Mouse (Mus musculus) left cerebral cortex, adult 8-10 months (tissue): ENCODE measurements around the gene Chek2. TPM values are rescaled to one million over a fixed set of nuclear protein-coding genes. Genes with fewer than 3 reads are reported as not detected.
A peak's percentile ranks its signal among the peaks of the same experiment; 100 is the strongest.
"Not testable (repeated sequence)": the region's sequence is repeated elsewhere in the genome, so short reads cannot be mapped to it uniquely, and the experiment has no call there.

ENCODE experiments used
- DNase-seq, 2 experiments: peaks; one replicate each; pipeline ENCODE4 v3.0.0; 2022; ENCODE audit warnings: low spot score in 2 of 2
- total RNA-seq, 4 experiments: library from RNA; stranded (reverse); gene quantifications; 2 replicates each; pipeline ENCODE4 v1.2.4; 2022

The Chek2 gene
- total RNA-seq, 4 experiments from 2014 or later, result 1.3 to 1.9 (median 1.6) TPM

DNA sequence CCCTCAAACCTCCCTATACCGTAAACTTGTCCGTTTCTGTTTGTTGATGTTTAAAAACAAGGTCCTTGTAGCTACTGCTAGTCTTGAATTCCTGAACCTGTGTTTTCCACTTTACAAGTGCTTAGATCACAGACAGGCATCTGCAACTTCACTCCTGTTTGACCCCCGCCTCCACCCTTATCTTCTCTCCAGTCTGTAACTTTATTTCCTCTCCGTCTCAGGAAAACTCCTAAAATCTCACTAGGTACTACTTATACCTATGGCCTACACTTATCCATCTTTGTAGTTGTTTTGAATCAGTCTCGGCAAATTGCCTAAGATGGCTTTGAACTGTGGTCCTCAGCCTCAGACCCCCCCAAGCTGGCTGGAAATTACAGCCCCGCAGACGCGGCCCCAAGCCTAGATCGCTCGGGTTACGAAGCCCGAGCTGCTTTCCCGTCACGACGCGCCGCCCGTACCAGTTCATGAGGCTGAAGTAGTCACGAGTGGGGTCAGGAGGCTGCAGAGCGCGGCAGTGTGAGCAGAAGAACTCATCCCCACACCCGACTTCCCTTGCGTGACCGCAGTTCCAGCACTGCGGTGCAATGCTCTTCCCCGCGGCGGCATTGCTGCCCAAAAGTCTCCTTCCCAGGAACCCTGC is 621 bp upstream of the Chek2 start:
- DNase-seq, result no peak

DNA sequence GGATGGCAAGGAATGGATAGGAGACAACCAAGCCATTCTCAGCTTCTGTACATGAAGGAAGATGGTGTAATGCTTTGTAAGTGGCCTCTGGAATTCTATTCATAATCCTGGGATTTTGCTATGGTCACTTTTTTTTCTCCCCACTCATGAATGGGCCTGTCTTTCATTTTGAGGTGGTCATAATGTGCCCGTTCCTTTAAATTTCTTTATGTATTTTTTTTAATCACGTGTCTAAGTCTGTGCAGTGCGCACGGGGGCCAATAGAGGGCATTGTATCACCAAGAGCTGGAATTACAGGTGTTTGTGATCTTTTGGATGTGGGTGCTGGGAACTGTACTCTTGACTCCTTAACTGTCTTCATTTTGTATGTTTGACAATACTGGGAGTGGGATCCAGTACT is 686 bp downstream of the Chek2 start:
- DNase-seq, result no peak

DNA sequence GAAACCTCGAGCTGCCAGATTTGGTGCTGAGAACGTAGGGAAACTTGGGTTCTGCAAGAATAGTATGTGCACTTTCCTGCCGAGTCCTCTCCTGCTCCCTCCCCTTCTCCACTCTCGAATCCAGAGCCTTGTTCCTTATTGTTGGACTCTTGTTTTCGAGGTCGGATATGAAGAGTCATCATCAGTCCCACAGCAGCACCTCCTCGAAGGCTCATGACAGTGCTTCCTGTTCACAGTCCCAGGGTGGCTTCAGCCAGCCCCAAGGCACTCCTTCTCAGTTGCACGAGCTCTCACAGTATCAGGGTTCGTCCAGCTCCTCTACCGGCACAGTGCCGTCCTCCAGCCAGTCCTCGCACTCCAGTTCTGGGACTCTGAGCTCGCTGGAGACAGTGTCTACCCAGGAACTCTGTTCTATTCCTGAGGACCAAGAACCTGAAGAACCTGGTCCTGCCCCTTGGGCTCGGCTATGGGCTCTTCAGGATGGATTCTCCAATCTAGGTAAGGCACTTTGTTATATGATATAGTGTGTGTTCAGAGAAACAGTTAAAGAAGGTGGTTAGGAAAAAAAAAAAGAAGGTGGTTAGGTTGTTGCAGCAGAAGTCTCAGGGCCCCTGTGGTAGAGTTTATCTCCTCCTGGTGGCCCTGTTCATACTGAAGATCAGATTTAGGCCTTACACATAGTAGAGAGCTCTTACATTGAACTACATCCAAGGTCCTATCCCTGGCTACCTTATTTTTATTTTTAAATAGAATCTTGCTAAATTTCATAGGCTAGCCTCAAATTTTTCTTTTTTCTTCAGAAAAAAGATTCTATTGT is 1.5 kb downstream of the Chek2 start:
- DNase-seq, result no peak

DNA sequence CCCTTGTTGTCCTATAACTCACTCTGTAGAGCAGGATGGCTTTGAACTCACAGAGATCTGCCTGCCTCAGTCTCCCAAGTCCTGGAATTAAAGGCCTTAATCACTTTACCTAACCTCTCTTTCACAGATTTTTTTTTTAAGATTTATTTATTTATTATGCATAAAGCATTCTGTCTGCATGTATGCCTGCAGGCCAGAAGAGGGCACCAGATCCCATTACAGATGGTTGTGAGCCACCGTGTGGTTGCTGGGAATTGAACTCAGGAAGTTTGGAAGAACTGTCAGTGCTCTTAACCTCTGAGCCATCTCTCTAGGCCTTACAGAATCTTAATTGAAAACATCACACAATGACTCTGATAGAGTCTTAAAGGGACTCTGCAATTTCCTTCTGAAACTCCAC is 13.2 kb downstream of the Chek2 start:
- DNase-seq, result no peak

DNA sequence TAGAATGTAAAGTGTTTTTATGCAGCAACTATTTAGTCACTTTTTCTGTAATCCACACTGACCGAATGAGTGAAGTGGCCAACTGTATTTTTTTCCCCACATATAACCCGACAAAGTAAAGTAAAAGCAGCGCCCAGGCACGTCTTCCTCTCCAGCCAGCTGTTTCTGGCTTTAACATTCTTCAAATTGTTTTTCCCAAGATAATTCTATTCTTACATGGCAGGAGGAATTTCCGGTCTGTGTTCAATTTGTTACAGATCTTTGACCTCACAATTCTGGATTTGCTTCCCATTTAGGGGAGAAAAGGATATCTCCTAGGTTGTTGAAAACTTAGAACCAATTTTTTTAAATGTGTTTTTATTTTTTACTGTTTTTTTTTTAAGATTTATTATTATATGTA is 17.3 kb downstream of the Chek2 start:
- DNase-seq, result no peak

DNA sequence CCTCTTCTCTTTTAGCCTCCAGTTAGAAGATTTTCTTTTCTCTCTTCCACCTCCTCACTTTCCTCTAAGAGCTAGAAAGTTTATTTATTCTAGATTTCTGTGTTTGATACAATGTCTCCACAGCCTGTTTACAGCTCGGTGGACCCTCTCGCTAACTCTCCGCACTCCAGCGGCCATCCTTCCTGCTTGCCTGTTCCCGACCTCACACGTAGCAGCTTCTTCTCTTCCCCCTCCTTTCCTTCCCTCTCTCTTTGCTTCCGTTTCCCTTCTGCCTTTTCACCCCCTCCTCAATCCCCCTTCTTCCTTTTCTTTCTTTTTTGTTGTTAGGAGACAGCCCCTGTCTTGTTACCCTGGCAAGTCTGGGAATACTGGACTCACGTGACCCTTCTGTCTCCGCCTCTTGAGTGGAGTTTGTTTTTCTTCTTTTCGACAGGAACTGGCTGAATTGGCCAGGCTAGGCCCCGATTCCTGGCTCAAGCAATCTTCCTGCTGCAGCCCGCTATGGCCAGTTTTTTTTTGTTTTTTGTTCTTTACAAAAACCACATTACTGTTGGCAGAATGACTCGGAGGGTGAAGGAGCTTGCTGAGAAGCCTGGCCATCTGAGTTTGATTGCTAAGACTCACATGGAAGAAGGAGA is 19.4 kb downstream of the Chek2 start:
- DNase-seq, result no peak

DNA sequence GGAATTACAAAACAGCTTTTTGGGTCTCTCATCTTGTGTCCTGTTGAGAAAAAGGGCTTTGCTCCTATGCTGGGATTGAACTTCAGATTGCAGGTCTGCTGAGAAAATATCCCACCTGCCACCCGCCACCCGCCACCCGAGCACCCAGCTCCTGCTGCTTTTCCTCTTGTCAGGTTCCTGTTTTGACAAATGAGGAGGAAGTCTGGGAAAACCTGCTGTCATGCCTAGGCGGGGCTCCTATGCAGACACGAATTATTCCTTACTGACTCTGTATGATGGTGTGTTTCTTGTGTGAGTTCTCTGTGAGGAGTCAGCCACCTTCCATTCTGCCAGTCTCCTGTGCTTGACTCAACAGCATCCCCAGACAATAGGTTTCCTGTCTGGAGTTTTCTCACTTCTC is 20.7 kb downstream of the Chek2 start:
- no peak for DNase-seq

DNA sequence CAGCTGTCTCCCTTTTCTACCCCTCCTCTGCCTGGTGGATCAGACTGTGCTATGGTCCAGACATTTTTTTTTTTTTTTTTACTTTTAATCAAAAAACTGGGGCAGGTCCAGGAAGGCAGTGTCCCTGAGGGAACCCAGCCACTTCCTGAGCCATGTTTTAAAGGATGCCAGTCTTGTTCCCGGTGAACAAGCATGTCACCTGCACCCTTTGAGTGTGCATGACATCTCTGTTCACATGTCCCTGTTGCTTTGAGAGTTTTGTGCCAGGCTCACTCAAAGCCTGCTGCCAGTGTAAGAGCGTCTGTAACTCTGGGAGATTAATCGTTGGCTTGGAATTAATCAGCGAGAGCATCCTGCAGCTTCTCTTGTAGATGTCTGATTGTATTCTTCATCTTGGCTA is 28.7 kb downstream of the Chek2 start:
- DNase-seq, result no peak

DNA sequence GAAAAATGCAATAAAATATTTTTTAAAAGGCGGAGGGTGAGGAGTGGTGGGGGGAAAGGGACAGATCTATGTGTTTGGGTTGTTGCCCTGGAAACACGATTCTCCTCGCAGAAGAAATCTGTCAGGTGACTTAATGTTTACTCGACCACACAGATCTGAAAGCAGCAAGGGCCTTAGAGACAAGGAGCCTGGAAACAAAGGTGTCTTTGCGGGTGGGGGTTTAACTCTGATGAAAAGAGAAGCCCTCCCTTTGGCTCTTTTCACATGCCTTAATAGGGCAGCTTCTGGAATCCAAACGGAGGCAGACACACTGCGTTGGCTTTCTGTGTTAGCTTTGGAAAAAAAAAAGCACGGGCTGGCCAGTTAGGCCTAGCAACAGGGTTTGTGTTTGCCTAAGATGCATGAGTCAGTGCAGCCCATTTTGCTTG is 29.5 kb downstream of the Chek2 start:
- DNase-seq, result no peak

DNA sequence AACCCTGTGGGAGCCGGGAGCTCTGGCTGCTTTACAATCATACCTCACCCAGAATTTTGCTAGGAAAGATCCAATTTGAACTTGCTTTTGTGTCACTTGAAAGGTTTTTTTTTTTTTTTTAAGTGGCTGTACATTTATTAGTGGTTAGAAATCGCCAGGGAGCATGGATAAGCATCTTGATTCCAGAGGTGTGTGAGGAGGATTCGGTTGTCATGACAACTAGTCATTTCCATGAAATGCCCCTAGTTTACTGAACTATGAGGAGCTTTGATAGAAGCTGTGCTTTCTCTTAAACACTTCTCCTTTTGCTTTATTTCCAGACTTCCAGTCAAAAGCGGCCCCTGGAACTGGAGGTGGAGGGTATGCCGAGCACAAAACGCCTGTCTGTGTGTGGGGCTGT is 33.4 kb downstream of the Chek2 start:
- no peak for DNase-seq

DNA sequence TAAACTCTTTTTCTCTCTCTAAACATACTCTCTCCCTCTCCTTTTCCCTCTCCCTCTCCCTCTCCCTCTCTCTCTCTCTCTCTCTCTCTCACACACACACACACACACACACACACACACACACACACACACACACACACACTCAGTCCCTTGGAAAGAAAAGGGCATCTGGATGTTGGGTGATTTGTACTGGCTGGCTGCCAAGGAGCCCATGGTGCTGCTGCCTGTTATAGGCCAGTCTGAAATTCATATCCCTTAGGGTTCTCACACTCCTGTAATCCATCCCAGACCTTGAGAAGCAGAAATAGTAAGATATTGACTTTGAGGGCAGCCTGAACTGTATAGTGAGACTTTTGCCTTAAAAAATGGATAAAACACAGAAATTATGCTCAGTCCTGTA is 34.9 kb downstream of the Chek2 start:
- no peak for DNase-seq

DNA sequence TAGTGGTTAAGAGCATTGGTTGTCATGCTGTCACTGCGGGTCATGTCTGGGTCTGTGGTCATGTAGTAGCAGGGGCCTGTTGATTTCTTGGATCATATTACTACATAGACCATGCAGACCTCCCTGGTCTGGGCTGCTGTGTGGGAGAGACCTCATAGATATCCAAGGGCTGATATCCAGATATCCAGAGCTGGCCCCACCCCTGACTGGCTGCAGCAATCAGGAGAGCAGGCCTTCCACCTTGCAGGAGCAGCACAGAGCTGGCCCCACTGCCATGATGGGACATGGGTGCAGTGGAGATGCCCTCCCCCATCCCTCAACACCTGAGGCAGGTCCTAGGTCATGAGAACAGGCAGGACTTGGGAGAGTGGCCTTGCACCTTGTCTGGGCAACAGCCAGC is 35.5 kb downstream of the Chek2 start:
- no peak for DNase-seq

DNA sequence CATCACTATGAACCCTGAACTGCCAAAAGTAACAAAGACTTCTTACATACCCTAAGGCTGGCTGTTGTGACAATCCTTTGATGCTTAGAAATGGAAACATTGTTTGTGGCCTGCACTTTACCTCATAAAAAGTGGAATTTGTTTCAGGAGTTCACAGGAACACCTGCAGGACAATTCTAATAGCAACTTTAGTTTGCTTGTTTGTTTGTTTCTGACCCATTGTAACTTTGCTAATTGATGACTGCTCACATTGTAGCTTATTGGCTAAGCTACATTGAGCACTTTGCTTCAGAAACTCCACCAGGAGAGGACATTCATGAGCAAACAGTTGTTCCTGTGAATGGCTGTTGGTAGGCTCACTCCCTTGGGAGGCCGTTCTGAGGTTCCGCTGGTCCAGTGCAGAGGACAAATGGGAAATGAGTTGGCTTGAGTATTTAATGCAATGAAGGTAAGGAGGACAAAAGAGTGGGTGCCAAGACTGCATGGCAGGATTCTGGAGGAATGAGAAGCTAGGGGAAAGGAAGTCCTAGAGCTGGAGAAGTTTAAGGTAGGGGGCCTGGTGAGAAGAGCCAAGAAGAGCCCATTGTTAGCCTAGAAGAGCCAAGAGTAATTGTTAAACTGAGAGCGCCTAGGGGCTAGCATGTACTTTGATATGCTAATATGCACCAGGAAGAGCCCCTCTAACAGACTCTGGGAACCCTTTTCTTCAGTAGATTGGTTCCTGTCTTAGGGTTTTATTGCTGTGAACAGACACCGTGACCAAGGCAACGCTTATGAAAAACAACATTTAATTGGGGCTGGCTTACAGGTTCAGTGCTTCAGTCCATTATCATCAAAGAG is 38.1 kb downstream of the Chek2 start:
- DNase-seq, result no peak

DNA sequence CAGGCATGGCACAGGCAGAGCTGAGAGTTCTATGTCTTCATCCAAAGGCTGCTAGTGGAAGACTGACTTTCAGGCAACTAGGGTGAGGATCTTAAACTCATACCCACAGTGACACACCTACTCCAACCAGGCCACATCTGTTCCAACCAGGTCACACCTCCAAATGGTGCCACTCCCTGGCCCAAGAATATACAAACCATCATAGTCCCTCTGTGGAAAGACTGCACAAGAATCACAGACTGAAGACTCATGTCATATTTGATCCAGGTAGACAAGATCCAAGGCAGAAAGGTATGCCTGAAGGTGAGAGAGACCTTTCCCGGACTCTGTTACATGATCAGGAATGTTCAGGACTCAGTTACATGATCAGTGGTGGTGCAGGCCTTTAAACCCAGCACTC is 38.7 kb downstream of the Chek2 start:
- DNase-seq, result not testable (repeated sequence)

DNA sequence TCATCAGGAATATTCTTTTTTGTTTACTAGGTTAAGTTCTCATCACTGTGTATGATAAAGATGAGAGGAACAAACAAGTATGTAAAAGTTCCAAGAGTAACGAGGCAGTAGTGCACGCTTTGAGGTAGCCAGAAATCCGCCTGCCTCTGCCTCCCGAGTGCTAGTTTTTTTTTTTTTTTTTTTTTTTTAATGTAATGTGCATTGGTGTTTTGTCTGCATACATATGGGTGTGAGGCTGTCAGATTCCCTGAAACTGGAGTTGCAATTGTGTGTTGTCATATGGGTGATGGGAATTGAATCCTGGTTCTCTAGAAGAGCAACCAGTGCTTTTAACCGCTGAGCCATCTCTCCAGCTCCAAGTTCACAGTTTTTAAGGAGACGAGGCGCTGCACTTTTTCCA is 39.3 kb downstream of the Chek2 start:
- no peak for DNase-seq

DNA sequence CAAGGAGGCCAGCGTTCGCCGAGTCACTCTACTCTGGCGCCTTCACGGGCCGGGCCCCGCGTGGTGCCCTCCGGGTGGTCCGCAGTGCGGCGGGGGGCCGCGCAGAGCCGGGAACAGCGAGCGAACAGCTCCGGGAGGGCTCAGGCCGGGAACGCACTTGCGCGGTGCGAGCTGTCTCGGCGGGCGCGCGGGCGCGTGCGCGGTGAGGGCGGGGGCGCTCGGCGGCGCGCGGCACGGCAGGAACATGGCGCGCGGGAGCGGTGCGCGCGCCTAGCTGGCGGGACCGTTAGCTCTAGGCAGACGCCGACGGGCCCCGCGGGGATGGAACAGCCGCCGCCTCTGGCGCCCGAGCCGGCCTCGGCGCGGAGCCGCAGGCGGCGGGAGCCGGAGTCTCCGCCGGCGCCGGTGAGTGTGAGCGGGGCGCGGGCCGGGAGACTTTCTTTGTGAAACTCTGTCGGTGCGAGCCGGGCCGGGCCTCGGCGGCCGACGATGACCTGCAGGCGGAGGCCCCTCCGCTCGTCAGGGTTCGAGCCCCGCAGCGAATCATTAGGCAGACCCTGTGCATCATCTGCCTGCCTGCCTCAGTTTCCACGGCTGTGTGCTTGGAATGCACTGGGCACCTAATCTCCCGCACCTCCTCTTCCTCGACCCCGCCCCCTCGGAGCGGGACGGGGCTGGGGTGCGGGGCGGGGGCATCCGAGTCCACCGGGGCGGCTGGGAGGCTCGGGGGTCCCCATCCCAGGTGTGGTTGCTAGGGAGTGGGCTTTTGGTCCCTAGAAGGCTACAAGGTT is 40.0 kb downstream of the Chek2 start, which contains the start of gene Ttc28:
Gene Ttc28, plus strand, starts transcription at position 220 of the 791 bp plus-strand sequence.
- DNase-seq, result peak; percentile 72

DNA sequence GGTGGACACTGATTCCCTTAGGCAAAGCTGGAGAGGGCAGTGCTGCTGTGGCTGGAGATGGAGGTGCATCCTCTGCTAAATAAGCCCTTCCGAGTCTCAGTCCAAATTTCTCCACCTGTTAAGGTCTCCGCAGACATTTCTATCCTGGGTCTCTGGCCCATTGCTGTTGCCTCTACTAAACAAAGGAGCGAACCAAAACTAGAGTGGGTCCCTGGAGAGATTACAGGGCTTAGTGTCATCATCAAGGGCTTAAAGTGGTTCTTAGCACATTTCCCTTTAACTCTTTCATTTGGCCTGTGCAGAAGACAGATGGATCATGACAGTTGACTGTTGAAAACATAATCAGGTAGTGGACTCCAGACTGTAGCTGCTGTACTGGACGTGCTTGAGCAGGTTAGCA is 48.8 kb downstream of the Chek2 start:
- DNase-seq, result no peak

DNA sequence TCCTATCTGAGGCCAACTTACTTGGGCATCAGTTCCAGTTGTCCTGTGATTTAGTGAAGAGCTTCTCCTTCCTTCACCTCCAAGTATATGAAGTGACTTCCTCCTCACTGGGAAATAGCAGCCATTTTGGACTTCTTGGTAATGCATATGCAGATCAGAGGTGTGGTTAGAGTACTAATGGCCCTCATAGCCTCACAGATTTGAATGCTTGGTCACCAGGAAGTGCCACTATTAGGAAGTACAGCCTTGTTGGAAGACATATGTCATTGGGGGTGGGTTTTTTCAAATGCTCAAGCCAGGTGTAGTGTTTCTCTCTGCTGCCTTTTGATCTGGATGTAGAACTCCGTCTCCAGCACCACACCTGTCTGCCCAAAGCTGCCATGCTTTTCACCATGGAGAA is 50.2 kb downstream of the Chek2 start:
- no peak for DNase-seq

DNA sequence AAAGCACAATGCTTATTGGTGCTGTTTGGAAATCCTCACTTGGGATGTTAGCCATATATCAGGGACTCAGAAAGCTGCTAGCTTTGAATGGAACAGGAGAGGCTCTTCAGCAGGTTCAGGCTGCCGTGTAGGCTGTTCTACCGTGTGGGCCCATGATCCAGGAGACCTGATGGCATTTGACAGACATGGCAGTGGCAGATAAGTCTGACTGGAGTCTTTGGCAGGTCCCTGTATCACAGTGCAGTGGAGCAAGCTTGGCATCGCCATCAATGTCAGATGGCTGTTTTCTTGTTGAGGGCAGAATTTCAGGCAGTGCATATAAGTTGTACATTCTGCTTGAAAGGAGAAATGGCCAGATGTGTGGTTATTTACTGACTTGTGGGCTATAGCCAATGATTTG is 50.8 kb downstream of the Chek2 start:
- no peak for DNase-seq

DNA sequence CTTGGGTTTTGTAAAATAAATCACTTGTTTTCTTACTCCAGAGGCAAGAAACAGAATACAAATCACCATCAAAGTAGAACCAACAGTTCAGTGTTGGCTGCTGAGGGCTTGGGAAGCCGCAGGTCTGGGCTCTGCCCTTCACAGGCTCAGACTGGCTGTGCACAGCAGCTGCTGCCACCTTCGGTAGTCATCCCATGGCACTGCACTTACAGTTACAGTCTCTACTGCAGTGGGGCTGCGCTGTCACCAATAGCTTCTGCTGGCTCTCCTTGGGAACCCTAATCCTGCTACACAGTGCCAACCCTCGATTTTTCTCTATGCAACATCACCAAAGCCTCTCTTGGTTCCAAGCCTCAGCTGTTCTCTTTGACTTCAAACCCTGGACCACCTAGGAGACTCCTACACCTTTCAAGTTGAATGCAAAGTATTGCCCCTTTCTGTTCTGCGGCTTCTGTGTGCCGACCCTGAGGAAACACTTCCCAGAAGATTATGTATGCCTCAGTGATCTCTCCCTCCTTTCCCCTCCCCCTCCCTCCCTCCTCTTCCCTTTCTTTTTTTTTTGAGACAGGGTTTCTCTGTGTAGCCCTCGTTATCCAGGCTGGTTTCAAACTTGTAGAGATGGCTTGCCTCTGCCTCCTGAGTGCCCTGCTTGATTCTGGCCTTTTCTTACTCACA is 57.5 kb downstream of the Chek2 start:
- DNase-seq, result no peak
